Mouse (Mus musculus) liver, adult 2 months (tissue): Measurements from ENCODE around the gene Kdm5b.

Source experiments
- CTCF ChIP-seq: fragments of 200-500 bp; IDR thresholded peaks from 2 replicates; pipeline ENCODE4 v1.5.1; 2011; ENCODE audit warnings: low read depth, low read length, control low read depth
- POLR2A ChIP-seq: fragments of 200-500 bp; IDR thresholded peaks from 2 replicates; pipeline ENCODE4 v1.6.1; 2011; ENCODE audit warnings: low read length, control low read depth; ENCODE audit not compliant: insufficient read depth; ENCODE audit errors: extremely low read depth

DNA sequence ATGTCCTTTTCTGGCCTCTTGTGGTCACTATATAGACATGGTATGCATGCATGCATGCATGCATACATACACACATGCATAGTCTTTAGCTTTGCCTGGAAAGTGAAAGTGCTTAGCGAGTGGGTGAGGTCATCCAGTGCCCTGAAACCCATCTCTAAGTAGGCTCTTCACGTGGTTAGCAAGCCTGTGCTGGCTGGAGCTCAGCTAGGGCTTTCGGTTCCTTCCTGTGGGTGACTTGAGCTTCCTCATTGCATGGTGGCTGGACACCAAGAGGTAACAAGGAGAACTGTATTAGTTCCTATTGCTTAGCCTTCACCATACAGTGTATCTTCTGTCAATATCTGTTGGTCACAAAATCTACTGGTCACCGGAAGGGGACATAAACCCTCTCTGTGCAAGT, 119.5 kb downstream of the Kdm5b start:
- TF ChIP-seq CTCF (no peak), POLR2A (no peak)
